Mouse (Mus musculus): Measurements from ENCODE around the gene Olfr90.

DNA sequence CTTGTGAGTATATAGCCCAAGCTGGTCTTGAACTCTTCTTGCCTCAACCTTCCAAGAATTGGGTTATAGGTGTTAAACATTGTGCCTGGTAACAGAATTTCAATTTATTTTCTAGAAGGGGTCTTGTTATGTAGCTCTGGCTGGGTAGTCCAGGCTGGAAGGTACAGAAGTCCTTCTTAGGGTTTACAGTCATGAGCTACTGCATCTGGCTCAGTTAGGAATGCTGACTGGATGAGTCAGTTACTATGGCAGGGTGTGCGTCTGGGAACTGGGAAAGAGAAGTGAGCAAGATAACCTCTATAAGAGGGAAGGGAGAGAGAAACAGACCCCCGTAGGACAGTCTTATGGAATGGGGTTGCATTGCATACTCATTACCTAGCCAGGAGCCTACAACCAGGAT lies 12.5 kb downstream of the Olfr90 start:
- TF ChIP-seq POLR2A (IDR thresholded peaks at IDR 0.05; ENCODE audit: low read depth, low read length): no peak
- no peak for TF ChIP-seq CTCF (IDR thresholded peaks at IDR 0.05; ENCODE audit: extremely low read depth, insufficient read length, insufficient replicate concordance, low read depth, low read length)

Measured in small intestine, adult 2 months (tissue).